Mouse (Mus musculus) Muller cell, postnatal 12 days (primary cell): ENCODE data around the gene Rsph14.

ENCODE experiments used
- DNase-seq: peaks from one replicate; pipeline ENCODE4 v3.0.0-alpha.2; 2015; ENCODE audit errors: inconsistent ontology term

The Rsph14 gene

DNA sequence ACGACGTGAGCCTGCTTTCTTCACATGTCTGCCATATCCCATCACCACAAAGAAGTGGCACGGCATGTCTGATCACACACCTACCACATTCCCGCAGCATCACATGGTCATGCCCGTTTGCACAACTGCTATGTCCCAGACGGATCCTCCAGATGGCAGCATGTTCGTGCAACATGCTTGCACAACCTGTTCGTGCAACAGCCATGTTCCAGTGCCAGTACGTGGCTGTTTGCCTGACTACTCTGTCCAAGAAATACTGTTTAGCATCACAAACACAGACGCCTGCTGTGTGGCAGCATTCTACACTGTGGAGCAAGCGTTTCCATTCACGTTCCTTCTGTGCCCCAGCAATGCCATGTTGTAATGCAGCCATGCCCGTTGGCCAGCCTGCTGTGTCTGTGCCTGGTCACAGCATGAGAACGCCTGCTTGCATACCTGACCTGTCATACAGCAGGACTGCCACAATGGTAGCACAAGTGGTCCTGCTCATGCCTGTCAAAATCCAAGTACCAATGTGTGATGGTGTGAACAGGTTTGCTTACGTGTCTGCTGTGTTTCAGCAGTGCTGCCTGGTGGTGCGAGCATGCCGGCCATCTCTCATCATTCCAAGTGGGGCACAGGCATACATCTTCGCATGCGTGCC lies 98.7 kb downstream of the Rsph14 start:
- DNase-seq: no peak

DNA sequence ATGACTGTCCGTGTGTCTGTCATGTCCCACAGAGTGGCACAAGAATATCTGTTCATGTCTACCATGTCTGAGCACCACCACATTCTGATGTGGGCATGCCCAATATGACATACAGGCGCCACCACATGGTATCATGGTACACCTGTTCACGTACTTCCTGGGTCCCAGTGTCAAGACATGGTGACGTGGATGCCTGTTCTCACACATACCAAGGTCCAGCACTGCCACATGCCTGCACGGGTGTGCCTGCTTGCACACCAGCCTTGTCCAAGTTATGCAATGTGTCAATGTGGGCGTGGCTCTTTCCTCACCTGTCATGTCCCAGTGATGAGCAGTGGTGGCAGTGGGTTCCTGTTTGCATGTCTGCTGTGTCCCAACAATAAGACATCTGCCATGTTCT lies 99.9 kb downstream of the Rsph14 start:
- no peak for DNase-seq

DNA sequence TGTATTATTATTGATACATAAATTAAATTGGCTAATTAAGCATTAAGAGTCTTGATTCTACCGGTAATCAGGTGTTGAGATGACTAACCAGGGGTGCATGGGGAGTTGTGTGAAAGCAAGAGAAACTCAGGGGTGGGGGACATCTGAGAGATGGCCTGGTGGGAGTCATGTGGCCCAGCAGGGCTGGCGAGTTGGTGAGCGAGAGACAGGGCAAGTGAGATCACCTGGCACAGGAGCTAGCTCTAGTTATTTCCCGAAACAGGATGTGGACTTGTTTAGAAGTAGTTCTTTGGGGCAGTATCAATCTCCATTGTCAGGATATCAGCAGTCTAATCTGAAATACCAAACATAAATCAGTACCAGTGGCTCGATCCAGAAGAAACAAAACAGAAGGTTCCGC lies 100.8 kb downstream of the Rsph14 start:
- DNase-seq: no peak

DNA sequence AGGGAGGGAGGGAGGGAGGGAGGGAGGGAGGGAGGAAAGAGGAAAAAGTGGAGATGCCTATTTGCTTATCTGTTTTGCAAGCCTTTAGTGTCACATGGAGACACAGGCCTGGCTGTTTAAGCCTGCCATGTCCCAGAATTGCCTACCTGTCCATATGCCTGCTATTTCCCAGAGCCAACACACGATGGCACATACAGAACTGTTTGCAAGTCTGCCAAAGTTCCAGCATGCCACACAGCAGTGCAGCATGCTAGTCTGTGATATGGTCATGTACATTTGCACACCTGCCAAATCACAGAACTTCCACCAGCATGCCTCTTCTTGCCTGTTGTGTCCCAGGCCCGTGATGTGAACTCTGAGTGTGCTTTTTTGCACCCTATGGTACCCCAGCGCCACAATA lies 101.8 kb downstream of the Rsph14 start:
- DNase-seq: no peak

DNA sequence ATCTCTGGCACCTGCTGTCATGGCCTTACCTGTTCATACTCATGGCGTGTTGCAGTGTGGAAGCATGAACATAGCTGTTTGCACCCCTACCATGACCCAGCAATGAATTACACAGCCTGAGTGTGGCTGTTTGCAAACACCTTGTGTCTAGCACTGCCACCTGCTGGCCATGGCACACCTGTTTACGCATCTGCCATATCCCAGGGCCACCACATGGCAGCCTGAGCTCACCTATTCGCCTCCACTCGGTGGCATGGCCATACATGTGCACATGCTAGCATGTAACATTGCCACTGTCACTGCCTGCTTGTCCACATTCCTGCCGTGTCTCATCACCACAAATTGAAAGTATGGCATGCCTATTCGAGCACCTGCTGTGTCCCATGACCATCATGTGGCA lies 102.8 kb downstream of the Rsph14 start:
- DNase-seq: no peak

DNA sequence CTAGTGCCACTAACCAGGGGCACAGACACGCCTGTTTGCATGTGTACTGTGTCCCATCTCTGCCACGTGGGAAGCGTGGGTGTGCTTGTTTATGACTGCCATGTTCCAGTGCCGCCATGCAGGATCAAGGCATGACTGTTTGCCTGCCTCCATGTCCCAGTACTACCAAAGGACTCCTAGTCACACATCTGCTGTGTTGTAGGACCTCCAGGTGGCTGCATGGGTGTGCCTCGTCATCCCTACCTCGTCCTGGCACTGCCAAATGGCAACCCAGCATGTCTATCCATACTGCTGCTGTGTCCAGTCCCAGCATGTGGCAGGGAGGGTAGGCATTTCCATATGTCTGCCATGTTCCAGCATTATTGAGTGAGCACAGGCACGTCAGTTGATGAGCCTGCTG lies 104.1 kb downstream of the Rsph14 start:
- no peak for DNase-seq

DNA sequence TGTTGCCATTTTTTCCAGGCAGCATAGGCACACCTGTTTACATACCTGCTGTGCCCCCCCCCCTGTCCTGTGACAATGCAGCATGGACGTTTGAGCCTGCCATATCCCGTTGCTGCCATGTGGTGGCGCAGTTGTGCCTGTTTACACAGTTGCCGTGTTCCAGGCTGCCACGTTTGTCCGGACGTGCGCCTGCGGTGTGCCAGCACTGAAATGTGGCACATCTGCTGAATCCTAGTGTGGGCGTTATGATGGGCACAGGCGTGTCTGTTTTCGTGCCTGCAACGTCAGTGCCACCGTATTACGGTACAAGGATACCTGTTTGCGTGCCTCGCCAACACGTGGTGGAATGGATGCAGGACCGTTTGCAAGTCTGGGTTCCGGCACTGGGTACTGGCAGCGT lies 107.1 kb downstream of the Rsph14 start:
- DNase-seq: peak; percentile 9

DNA sequence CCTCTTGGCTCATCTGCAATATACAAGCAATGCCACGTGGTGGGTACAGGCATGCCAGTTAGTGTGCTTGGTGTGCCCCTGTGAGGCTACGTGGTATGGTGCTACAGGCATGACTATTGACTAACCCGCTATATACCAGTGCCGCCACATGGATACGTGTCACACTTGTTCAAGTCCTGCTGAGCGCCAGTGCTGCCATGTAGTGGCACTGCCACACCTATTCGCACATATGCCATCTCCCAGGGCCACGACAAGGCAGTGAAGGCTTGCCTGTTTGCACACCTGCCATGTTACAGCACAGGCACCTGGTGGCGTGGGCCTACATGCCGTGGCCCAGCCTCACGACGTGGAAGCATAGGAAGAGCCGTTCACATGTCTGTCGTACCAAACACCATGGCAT lies 108.1 kb downstream of the Rsph14 start:
- DNase-seq: no peak

DNA sequence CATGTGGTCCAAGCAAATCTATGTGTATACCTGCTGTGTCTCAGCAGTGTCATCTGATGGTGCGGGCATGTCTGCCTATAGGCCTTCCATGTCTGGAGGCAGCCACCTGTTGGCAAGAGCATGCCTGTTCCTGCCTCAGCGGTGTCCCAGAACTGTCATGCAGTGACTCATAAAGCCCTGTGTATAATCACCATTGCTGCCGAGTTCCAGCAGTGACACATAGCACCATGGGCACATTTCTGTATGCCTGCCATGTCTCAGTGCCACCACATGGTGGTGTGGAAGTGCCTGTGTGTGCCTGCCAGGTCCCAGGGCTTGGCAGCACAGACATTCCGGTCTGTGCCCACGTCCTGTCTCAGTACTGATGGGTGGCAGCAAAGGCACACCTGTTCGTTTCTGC lies 109.6 kb downstream of the Rsph14 start:
- DNase-seq: peak; percentile 74

DNA sequence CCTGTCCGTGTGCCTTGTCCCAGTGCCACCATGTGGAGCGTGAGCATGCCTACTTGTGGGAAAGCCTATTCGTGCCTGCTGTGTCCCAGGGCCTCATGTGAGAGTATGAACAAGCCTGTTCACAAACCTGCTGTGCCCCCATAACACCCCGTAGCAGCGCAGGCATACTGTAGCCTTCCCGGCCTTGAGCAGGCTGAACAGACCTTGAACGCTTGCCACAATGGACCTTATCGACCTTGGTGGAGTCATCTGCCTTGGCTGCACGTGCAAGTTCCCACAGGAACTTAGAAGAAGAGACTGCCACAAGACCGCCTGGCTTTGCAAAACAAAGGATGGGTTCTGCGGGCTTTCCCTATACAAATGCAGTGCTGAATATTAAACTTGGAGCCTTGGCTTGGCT lies 110.8 kb downstream of the Rsph14 start:
- DNase-seq: no peak

DNA sequence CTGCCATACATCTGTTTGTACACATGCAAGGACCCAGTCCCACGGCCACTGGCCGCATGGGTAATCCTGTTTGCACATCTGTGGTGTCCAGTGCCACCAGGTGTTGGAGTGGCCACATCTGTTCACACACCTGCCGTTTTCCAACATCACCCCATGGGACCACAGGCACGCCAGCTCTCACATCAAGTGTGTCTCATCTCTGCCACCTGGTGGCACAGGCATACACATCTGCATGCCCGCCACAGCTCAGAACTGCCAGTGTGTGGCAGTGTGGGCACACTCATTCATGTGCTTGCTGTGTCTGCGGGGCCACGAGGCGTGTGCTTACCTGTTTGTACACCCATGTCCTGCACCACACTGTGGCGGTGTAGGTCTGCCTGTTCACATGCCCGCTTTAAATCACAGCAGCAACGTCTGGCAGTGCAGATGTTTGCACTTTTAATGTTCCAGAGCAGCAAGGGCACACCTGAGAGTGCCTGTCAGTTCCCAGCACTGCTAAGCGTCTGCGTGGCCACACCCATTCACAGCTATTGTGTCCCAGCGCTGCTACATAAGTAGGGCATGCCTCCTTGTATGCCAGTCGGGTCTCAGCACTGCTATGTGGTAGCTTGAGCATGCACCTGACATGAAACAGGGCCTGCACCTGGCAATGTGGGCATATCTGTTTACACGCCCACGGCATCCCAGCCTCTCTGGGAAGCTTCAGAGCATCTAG lies 111.4 kb downstream of the Rsph14 start:
- peak; percentile 27 for DNase-seq

DNA sequence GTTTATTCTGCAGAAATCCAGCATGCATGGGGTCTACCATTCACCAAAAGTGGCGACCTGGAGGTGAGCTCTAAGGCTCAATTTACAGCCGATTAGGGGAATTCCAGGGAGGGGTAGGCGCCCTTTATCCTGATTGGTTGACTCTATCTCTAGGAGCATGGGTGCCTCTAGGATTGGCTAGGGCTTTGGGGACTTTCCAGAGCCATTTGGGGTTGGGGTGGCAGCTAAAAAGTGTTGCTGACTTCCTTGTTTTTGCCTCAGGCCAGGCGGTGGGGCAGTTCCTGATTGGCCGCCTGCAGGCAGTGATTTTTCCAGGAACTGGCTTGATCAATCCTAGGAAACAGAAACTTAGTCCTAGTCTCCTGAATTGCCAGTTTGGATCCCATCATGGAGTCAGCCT lies 113.1 kb downstream of the Rsph14 start:
- no peak for DNase-seq

DNA sequence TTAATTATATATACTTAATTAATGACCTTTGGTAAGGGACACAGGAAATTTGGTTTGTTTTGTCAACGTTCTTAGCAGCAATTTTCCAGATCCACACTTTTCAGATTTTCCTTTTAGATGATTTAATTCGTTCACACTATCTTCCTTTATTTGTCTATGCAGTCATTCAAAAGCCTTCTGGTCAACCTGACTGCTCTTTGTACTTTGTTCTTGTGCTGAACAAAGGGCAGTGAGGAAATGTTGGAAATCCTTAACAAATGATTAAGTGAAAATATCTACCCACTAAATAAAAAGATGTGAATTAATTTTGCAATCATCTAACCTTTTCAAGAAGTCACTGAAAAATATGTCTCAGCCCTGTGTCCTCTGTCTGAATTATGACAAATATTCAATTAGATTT lies 124.0 kb downstream of the Rsph14 start:
- DNase-seq: no peak
